Mouse (Mus musculus) regulatory T cell (primary cell): Measurements from ENCODE around the gene Cope.

Source experiments
- in situ Hi-C: fragments of 300-600 bp; cut with MboI, MseI; formaldehyde crosslinking; loops from one replicate; pipeline ENCODE4 v1.15.1; 2025; ENCODE audit warnings: high pct_unique_total_duplicates

The Cope gene

GRCm38 (mm10) chr8:70309311-70309710 lies 7.0 kb downstream of the Cope start:
- in situ Hi-C loops = no loop called here

- in situ Hi-C loops = no loop called here
Observed at GRCm38 (mm10) chr8:70313399-70313798, 11.1 kb downstream of the Cope start.

GRCm38 (mm10) chr8:70315624-70316510 lies 13.5 kb downstream of the Cope start, which contains the start of gene Cers1:
Cers1 (plus strand) TSS chr8:70315775.
- in situ Hi-C loops = no loop called here

- in situ Hi-C loops = no loop called here
Observed at GRCm38 (mm10) chr8:70316511-70317504, 14.5 kb downstream of the Cope start.

- in situ Hi-C loops = no loop called here
Observed at GRCm38 (mm10) chr8:70317872-70318271, 15.6 kb downstream of the Cope start.

GRCm38 (mm10) chr8:70323716-70324115 lies 21.4 kb downstream of the Cope start:
- in situ Hi-C loops = no loop called here

- in situ Hi-C loops = no loop called here
Observed at GRCm38 (mm10) chr8:70327512-70327911, 25.2 kb downstream of the Cope start.

- in situ Hi-C loops = no loop called here
Observed at GRCm38 (mm10) chr8:70329124-70329834, 27.0 kb downstream of the Cope start, which contains the start of gene Gdf1. Gdf1 (plus strand) TSS chr8:70329817.

GRCm38 (mm10) chr8:70329835-70330740 lies 27.8 kb downstream of the Cope start:
- in situ Hi-C loops = no loop called here

GRCm38 (mm10) chr8:70330741-70331364 lies 28.5 kb downstream of the Cope start:
- in situ Hi-C loops = no loop called here

- in situ Hi-C loops = no loop called here
Observed at GRCm38 (mm10) chr8:70331526-70331925, 29.2 kb downstream of the Cope start.

- in situ Hi-C loops = no loop called here
Observed at GRCm38 (mm10) chr8:70332070-70332877, 30.0 kb downstream of the Cope start.

- in situ Hi-C loops = no loop called here
Observed at GRCm38 (mm10) chr8:70332878-70333202, 30.5 kb downstream of the Cope start.

GRCm38 (mm10) chr8:70338931-70339330 lies 36.6 kb downstream of the Cope start:
- in situ Hi-C loops = no loop called here

- in situ Hi-C loops = no loop called here
Observed at GRCm38 (mm10) chr8:70340659-70341058, 38.3 kb downstream of the Cope start.

GRCm38 (mm10) chr8:70342007-70342406 lies 39.7 kb downstream of the Cope start:
- in situ Hi-C loops = no loop called here

- in situ Hi-C loops = no loop called here
Observed at GRCm38 (mm10) chr8:70343076-70343475, 40.8 kb downstream of the Cope start.

- in situ Hi-C loops = no loop called here
Observed at GRCm38 (mm10) chr8:70343696-70344095, 41.4 kb downstream of the Cope start.

GRCm38 (mm10) chr8:70344279-70344678 lies 42.0 kb downstream of the Cope start:
- in situ Hi-C loops = no loop called here
